Mouse (Mus musculus) small intestine, adult 2 months (tissue): ENCODE data around the gene Sms.

Experiments used
- CTCF ChIP-seq: fragments of 200-500 bp; IDR thresholded peaks from 2 replicates; pipeline ENCODE4 v1.5.1; 2012; ENCODE audit warnings: low read depth, mild to moderate bottlenecking, control low read depth, inconsistent platforms, low read length, moderate library complexity, mixed read lengths; ENCODE audit not compliant: insufficient replicate concordance, insufficient read length; ENCODE audit errors: extremely low read depth
- POLR2A ChIP-seq: fragments of 200-500 bp; IDR thresholded peaks from 2 replicates; pipeline ENCODE4 v1.6.1; 2012; ENCODE audit warnings: low read depth, mild to moderate bottlenecking, control low read depth, inconsistent platforms, low read length, moderate library complexity

DNA sequence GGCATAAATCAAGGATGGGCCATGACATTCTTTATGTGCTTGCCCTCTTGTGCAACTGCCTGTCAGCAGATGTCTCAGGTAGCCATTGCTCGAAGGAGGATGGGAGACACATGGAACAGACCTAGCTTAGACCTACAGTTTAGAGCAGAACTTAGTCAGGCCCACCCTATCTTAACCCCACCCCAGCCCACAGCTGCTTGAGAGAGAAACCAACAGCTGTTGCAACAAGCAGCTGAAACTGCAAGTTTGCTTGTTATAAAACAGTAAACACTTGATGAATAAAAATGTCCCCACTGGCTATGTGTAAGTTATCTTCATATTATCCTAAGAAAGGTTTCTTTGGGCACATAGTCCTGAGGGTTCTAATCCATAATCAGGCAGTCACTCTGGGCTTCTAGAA lies 57.3 kb downstream of the Sms start:
- TF ChIP-seq CTCF (no peak), POLR2A (no peak)
